Mouse (Mus musculus) ES-Bruce4 (cell line): ENCODE measurements around the gene Tcf7. TPM values are rescaled to one million over a fixed set of nuclear protein-coding genes. Genes with fewer than 3 reads are reported as not detected.

Source experiments
- H3K27ac ChIP-seq: 2 replicates; pipeline ENCODE4 v1.5.1; 2012; ENCODE audit warnings: low read length, inconsistent platforms; ENCODE audit not compliant: insufficient read depth
- H3K27me3 ChIP-seq: 2 replicates; pipeline ENCODE4 v1.6.1; 2012; ENCODE audit warnings: mild to moderate bottlenecking, low read length, inconsistent platforms; ENCODE audit not compliant: control insufficient read depth, poor library complexity, insufficient read depth, severe bottlenecking
- H3K36me3 ChIP-seq: 2 replicates; pipeline ENCODE4 v1.6.1; 2012; ENCODE audit warnings: inconsistent platforms, mild to moderate bottlenecking, low read length, moderate library complexity; ENCODE audit not compliant: control insufficient read depth, poor library complexity, insufficient read depth, severe bottlenecking
- H3K4me1 ChIP-seq: one replicate; pipeline ENCODE4 v1.8.1; 2011; ENCODE audit warnings: low read length; ENCODE audit not compliant: control insufficient read depth, insufficient read depth
- H3K4me3 ChIP-seq: 2 replicates; pipeline ENCODE4 v1.5.1; 2011; ENCODE audit warnings: low read depth, mild to moderate bottlenecking, low read length
- H3K9ac ChIP-seq: 2 replicates; pipeline ENCODE4 v1.6.1; 2012; ENCODE audit warnings: low read depth, mild to moderate bottlenecking, inconsistent platforms; ENCODE audit not compliant: poor library complexity, severe bottlenecking
- H3K9me3 ChIP-seq: replicated peaks from 2 replicates; pipeline ENCODE4 v1.6.1; 2012; ENCODE audit warnings: mild to moderate bottlenecking, low read length, inconsistent platforms; ENCODE audit not compliant: control insufficient read depth, poor library complexity, insufficient read depth, severe bottlenecking
- CTCF ChIP-seq: IDR thresholded peaks from one replicate; pipeline ENCODE4 v1.8.1; 2011; ENCODE audit warnings: low read depth, low read length
- EP300 ChIP-seq: IDR thresholded peaks from 2 replicates; pipeline ENCODE4 v1.6.1; 2011; ENCODE audit warnings: low read depth, low read length; ENCODE audit not compliant: insufficient read depth
- POLR2A ChIP-seq: IDR thresholded peaks from one replicate; pipeline ENCODE4 v1.8.1; 2011; ENCODE audit warnings: low read length; ENCODE audit not compliant: insufficient read depth
- polyA plus RNA-seq: library from polyadenylated mRNA; stranded (reverse); fragments of >200 nt; gene quantifications from 2 replicates; pipeline ENCODE4 v1.2.4, GENCODE M21; 2011; ENCODE audit warnings: low read depth; ENCODE audit not compliant: missing spikeins, insufficient read depth, insufficient read length

Tcf7 gene
- polyA plus RNA-seq, 1 experiment: 68.6 TPM

DNA sequence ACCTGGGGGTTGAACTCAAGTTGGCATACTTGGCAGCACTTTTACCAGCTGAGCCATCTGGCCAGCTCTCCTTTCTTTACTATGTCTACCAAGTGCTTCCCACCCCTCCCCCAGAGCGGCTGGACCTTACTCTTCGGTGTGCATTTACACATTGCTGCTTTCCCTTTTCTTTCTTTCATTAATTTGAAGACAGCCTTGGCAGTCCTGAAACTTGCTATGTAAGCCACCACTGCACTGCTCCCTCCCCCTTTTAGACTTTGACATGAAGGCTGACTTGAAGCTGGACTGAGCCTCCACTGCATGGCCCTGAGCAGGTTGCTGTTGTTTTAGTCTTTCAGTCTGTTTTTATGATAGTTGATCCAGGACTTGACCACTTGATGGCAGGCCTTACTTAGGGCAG lies 33.4 kb downstream of the Tcf7 start:
- Histone ChIP-seq H3K27ac (no peak overlapping the region), H3K4me1 (no peaks in the 10 kb centered on the region), H3K36me3 (peaks cover 51% of the 10 kb centered on the region), H3K9ac (no peak overlapping the region), H3K9me3 (no peaks in the 10 kb centered on the region), H3K4me3 (no peak overlapping the region), H3K27me3 (no peaks in the 10 kb centered on the region)
- TF ChIP-seq EP300 (no peak), CTCF (no peak), POLR2A (no peak)

DNA sequence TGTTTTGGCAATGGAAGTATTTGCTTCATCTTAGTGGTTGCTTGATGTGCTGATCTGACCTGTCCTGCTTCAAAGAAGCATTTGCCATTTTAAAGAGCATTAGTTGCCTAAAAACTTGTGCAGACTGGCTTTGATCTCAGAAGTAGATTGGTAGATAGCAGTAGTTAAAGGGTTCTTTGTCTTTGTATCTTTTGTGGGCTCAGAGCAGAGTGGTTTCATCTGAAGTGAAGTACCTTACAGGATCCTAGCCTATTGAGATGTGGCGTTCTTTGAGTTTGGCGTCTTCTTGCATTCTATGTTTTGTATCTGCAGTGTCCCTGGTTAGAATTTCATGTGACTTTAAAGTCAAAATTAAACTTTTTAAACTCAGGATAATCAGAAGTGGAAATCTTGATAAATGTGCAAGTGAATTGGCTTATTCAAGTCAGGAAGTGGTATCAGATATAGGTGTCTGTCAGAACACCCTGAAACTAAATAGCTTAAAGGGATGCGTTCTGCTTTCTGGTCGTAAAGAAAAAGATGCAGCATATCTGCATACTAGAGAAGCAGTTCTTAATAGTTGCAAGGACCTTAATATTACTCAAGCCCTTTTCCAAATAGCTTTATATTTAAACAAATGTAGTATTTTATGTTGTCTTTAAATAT lies 41.8 kb downstream of the Tcf7 start:
- no peaks in the 10 kb centered on the region for H3K9me3 ChIP-seq
- no peaks in the 10 kb centered on the region for H3K4me1 ChIP-seq
- TF ChIP-seq POLR2A (no peak), EP300 (no peak), CTCF (no peak)
- peaks cover 74% of the 10 kb centered on the region for H3K36me3 ChIP-seq
- no peak overlapping the region for H3K9ac ChIP-seq
- H3K27me3 ChIP-seq: no peaks in the 10 kb centered on the region
- no peak overlapping the region for H3K27ac ChIP-seq
- H3K4me3 ChIP-seq: no peak overlapping the region

DNA sequence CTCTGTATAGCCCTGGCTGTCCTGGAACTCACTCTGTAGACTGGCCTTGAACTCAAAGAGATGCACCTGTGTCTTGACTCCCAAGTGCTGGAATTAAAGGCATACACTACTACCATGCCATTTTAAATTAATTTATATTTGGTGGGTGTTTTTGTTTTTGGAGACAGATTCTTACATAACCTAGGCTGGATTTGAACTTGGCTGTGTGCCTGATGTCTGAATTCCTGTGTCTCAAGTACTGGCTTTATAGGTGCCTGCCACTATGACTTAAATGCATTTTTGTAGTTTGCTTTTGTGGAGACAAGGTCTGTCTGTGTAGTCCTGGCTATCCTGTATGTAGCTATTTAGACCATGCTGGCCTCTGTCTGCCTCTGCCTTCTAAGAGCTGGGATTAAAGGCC lies 48.3 kb downstream of the Tcf7 start:
- no peak overlapping the region for H3K4me3 ChIP-seq

DNA sequence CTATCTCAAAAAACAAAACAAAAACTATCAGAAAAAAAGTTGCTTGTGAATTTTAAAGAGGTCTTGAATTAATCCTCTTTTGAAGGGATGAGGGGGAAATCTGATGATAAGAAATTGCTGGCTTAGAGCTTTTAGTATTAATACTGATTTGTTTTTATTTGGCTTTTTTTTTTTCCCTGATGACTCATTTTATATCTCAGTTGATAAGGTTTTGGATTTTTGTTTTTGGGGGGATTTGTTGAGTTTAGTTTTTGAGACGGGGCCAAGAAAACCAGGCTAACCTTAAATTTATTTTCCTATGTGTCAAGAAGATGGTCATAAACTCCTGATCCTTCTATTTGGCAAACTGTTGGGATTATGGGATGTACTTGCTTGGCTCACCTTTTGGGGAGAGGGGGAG lies 48.9 kb downstream of the Tcf7 start:
- H3K4me1 ChIP-seq: no peaks in the 10 kb centered on the region
- H3K4me3 ChIP-seq: peak overlapping the region; percentile 58; the same call in 1 of the 2 replicates
- no peak for TF ChIP-seq POLR2A
- no peak for TF ChIP-seq EP300
- no peak for TF ChIP-seq CTCF
- H3K9ac ChIP-seq: peak overlapping the region; percentile 88
- H3K9me3 ChIP-seq: no peaks in the 10 kb centered on the region
- peaks cover 33% of the 10 kb centered on the region for H3K36me3 ChIP-seq
- no peaks in the 10 kb centered on the region for H3K27me3 ChIP-seq
- no peak overlapping the region for H3K27ac ChIP-seq

More for the DNA sequence above, 48.3 kb downstream of the Tcf7 start:
- no peaks in the 10 kb centered on the region for H3K4me1 ChIP-seq
- no peak overlapping the region for H3K27ac ChIP-seq
- peaks cover 39% of the 10 kb centered on the region for H3K36me3 ChIP-seq
- no peaks in the 10 kb centered on the region for H3K27me3 ChIP-seq
- TF ChIP-seq EP300: no peak
- no peak for TF ChIP-seq CTCF
- no peak for TF ChIP-seq POLR2A
- H3K9ac ChIP-seq: peak overlapping the region; percentile 40; the same call in 1 of the 2 replicates
- no peaks in the 10 kb centered on the region for H3K9me3 ChIP-seq

DNA sequence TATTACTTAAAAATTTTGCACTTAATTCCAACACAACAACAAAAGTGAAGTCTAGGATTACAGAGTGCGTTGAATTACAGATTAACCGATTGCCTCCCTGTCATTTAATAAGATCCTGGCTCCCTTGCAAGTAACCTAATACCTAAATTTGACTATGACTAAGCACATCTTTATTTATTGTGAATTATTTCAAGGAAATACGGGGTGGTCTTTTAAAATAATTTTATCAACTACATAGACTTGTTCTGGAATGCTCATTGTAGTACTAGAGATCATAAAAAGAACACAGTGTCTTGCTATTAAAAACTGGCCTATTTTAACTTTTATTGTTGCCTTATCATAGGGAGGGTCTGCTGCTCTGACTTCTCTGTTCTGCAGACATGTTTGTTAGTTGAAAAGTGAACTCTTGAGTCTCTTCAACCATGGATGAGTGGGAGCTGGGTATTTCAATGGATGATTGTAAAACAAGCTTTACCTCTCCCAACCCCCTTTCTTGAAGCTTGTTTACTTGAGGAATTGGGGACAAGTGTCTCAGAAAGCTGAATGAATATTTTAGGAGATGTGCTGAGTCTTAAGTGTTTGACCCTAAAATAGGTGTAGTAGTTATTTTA lies 49.7 kb downstream of the Tcf7 start:
- Histone ChIP-seq H3K4me3 (peak overlapping the region; percentile 20; the same call in 1 of the 2 replicates), H3K9ac (peak overlapping the region; percentile 88), H3K27me3 (no peaks in the 10 kb centered on the region), H3K36me3 (peaks cover 28% of the 10 kb centered on the region), H3K9me3 (no peaks in the 10 kb centered on the region), H3K4me1 (no peaks in the 10 kb centered on the region), H3K27ac (no peak overlapping the region)
- TF ChIP-seq EP300 (no peak), POLR2A (no peak), CTCF (no peak)
